Mouse (Mus musculus): Measurements from ENCODE around the gene Amd1. TPM values are rescaled to one million over a fixed set of nuclear protein-coding genes. Genes with fewer than 3 reads are reported as not detected.

The Amd1 gene
- total RNA-seq, 2 experiments from 2014 or later = 42.2 to 43.5 TPM

- no peak for DNase-seq (ENCODE audit: low spot score in 2 of 2)
Measured at GRCm38 (mm10) chr10:40307826-40308583, 6.0 kb upstream of the Amd1 start.

- DNase-seq (ENCODE audit: low spot score in 2 of 2) = no peak
Measured at GRCm38 (mm10) chr10:40305989-40306388, 4.0 kb upstream of the Amd1 start.

GRCm38 (mm10) chr10:40301181-40302075 lies 558 bp downstream of the Amd1 start:
- DNase-seq (ENCODE audit: low spot score in 2 of 2) = peak; percentile 10 to 18

DNA sequence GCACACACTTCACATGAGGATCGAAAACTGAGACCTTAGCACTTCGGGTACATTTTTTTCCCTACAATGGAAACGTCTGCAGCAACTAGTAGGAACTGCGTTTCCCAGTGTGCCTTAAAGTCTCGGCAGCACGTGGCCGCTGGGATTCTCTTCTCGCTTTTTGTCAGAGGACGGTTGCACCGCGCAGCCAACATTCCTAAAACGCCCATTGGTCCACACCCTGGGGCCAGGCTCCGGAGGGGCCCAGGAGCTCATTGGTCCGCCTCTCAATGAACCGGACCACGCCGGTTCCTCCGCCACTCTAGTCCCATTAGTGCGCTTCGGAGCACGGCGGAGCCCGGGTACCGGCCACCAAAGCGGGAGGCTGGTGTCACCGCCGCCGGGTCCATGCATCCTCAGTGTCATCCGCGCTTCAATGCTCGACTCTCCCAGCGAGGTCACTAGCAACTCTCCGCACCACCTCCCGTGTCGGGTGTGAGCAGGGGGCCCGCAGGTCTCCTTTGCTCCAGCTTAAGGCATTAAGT lies 1.3 kb downstream of the Amd1 start:
- peak; percentile 60 to 61 for DNase-seq (ENCODE audit: low spot score in 2 of 2)

DNA sequence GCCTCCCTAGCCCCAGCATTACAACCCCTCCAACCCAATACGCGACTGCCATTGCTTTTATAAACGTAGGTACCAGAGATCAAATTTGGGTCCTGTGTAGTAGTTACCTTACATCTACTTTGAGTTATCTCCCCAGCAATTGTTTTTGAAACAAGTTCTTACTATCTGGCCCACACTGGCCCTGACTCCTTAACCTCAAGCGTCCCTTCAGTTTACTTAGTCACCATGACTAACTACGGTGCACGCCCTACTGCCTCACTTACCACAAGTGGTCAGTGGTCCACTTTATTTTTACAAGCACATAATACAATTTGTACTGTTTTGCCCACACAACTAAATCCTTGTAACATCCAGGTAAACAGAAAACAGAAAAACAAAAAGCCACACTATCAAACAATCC lies 9.3 kb downstream of the Amd1 start:
- no peak for DNase-seq (ENCODE audit: low spot score in 2 of 2)

DNA sequence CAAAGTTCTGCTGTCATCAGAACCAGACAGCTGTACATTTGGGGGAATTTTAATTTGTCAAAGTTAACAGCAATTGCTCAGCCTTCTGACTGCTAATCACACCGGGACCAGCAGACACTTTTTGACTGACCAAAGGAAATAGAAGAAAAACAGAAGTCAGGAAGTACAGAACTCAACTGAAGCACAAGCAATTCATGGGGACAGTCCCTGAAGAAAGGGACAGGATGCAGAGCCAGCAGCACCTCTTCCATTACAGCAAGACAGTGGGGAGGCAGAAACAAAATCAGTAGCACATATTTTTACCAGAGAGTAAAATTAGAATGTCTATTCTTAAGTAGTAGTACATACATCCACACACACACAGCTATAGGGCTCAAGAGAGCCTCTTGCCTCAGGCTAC lies 15.2 kb downstream of the Amd1 start:
- no peak for DNase-seq (ENCODE audit: low spot score in 2 of 2)

DNA sequence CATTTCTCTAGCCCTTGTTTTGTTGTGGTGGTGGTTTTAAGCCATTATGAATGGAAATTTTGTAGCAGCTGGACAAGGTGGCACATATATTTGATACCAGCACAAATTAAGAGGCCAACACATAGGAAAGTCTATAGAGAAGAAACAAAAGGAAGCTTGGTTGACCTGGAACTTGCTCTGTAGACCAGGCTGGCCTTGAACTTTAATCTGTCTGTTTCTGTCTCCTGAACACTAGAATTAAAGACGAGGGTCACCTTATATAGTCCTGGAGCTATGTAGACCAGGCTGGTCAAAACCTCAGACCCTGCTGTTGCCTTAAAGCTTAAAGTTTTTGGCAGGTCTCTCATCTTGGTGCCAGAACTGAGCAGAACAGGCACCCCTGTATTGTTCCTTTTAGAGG lies 16.4 kb downstream of the Amd1 start:
- DNase-seq (ENCODE audit: low spot score in 2 of 2) = no peak

DNA sequence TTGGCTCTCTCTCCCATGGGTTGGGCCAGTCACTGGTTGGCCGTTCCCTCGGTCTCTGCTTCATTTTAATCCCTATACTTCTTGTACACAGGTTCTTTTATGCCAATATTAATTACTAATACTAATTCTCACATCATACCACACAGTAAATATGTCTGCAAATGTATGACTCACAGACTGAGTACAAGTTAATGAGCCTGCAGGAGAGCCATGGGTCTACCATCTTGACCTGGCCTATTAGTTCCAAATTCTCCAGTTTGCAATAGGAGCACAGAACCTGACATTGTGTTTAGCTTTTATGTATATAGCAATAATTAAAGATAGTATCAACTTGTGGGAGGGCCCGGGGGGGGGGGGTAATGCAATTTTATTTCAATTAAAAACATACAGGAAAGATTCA lies 17.0 kb downstream of the Amd1 start:
- DNase-seq (ENCODE audit: low spot score in 2 of 2) = no peak

GRCm38 (mm10) chr10:40284179-40284831 lies 17.7 kb downstream of the Amd1 start:
- no peak for DNase-seq (ENCODE audit: low spot score in 2 of 2)

GRCm38 (mm10) chr10:40283636-40284035 lies 18.4 kb downstream of the Amd1 start:
- no peak for DNase-seq (ENCODE audit: low spot score in 2 of 2)

GRCm38 (mm10) chr10:40281565-40281964 lies 20.4 kb downstream of the Amd1 start:
- DNase-seq (ENCODE audit: low spot score in 2 of 2) = no peak

- no peak for DNase-seq (ENCODE audit: low spot score in 2 of 2)
Measured at GRCm38 (mm10) chr10:40278317-40278716, 23.7 kb downstream of the Amd1 start.

- DNase-seq (ENCODE audit: low spot score in 2 of 2) = no peak
Measured at GRCm38 (mm10) chr10:40275991-40276390, 26.0 kb downstream of the Amd1 start.

DNA sequence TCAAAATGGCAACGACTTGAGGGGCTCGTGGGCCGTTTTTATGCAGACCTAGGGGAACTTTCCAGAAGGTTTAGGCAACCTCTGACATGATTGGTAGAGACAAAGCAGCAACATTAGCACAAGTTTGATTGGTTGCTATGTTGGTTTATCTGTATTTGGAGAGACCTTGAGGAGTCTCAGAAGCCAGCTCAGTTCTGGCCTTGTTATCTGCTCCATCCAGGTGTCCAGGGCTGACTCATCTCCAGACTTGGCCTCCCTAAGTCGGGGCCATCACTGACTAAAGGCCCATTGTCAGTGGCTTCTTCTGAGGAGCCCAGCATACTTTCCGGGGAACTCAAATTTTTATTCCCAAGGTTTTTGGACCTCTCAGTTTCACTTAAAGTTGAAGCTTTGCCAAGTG lies 28.0 kb downstream of the Amd1 start:
- no peak for DNase-seq (ENCODE audit: low spot score in 2 of 2)

DNA sequence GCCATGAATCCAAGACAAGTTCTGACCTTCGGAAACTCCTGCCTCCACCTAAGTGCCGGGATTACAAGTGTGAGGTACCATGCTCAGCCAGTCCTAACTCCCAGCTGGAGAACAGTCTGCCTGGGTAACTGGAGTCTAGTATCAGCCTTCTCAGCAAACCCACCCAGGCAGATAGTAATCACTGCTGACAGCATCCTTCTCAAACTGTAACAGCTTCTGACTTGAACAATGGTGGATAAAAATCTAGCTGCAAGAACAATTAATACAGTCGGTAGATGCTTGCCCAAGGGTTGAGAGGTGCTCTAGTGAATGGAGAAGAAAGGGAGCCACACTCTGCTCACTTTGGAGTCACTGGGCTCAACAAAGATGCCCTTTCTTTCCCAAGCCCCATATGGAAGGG lies 30.8 kb downstream of the Amd1 start:
- DNase-seq (ENCODE audit: low spot score in 2 of 2) = no peak

GRCm38 (mm10) chr10:40264920-40265319 lies 37.1 kb downstream of the Amd1 start:
- DNase-seq (ENCODE audit: low spot score in 2 of 2) = no peak

DNA sequence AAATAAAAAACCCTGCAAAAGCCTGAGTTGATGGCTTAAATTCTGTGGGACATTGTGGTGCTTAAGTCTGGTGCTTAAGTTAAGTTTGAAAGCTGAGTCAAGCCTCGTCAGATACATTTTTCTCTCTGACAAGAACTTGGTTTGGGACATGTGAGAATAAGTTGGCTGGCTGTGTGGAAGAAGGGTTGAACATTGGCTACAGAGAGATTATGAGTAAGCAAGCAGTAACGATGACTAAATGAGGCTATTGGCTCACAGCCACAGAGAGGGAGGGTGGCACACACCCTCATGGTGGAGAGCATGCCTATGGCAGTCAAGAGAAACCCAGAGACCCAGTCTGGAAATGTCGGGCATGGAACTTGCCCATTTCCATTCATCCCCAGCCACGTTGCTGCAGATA lies 38.3 kb downstream of the Amd1 start:
- DNase-seq (ENCODE audit: low spot score in 2 of 2) = no peak

DNA sequence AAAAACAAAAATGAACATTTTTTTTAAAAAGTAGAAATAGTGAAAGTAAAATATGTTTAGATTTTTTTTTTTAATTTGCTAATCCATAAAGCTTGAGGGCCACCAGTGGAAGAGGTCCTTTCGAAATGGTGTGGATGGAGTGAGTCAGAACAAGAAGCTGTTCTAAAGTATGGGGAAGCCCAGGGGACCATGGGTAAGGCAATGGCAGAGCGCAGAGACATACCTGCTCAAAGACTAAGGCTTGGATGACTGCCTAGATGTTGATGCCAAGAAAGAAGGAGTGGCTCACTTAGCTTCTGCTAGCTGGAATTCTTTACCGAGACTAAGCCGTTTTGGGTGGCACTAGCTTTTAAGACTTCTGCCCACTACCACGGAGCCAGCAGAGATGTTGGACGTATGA lies 39.8 kb downstream of the Amd1 start:
- no peak for DNase-seq (ENCODE audit: low spot score in 2 of 2)

DNA sequence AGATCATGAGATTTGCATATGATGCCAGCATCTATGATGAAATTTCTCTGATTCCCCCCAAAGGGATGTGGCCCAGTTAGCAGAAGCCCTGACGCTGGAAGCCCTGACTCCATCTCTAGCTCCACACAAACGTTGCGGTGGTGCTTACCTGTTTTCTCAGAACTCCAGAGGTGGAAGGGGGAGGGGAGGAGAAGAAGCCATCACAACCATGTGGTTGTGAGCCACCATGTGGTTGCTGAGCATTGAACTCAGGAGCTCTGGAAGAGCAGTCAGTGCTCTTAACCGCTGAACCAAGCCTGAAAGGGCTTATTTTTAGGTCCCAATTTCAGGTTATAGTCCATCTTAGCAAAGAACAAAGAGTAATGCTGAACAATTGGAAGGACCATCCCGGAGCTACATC lies 41.7 kb downstream of the Amd1 start:
- no peak for DNase-seq (ENCODE audit: low spot score in 2 of 2)

DNA sequence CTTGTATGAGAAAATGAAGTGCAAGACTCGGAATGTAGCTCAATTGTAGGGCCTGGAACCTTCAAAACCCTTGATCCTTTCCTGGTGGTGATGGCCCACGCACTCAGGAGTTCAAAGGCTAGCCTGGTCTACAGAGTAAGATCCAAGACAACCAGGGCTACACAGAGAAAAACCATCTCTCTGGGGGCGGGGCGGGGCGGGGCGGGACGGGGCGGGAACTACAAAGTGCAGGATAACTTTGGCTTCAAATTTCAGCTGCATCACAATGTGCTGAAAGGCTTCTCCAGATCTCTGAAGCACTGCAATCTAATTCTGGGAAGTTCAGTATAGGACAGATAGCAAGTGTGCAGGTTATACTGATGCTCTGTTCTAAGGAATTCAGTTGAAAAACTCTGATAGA lies 42.4 kb downstream of the Amd1 start:
- no peak for DNase-seq (ENCODE audit: low spot score in 2 of 2)

DNA sequence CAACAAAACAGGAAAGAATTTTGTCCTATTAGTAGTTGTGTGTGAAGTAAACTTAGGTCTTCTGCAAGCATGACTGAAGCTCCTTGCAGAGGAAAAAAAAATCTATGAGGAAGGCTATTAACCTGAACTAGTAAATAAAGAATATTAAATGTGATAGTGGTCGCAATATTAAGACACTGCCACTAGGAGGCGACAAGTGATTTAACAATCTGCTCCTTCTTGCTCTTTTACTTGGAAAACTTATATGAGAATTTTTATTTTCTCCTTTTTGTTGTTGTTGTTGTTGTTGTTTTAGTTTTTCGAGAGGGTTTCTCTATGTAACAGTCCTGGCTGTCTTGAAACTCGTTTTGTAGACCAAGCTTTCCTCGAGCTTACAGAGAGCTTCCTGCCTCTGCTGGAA lies 43.0 kb downstream of the Amd1 start:
- no peak for DNase-seq (ENCODE audit: low spot score in 2 of 2)
